Mouse (Mus musculus): Measurements from ENCODE around the gene Defb39. TPM values are rescaled to one million over a fixed set of nuclear protein-coding genes. Genes with fewer than 3 reads are reported as not detected.

Gene Defb39
- polyA plus RNA-seq (2015; fragmentation: Nextera tagmentation; extraction: Ambion mirVana), result not detected in 2 replicates

GRCm38 (mm10) chr8:19064710-19065109 is at the start of gene Defb39:
TSS of gene Defb39 (minus strand) at chr8:19064810.

GRCm38 (mm10) chr8:19026466-19026865 is 38.1 kb downstream of the Defb39 start, which contains the start of gene Defb38:
TSS of gene Defb38 (minus strand) at chr8:19026566.

Other genes with a start within 250 kb of the Defb39 start
- gene Defb40, start 86.6 kb downstream of the Defb39 start, polyA plus RNA-seq (2015; fragmentation: Nextera tagmentation; extraction: Ambion mirVana), result not detected in 2 replicates
- not detected in 2 replicates for gene Defb37, start 73.8 kb downstream of the Defb39 start, polyA plus RNA-seq (2015; fragmentation: Nextera tagmentation; extraction: Ambion mirVana)
- not detected in 2 replicates for gene Defb38, start 38.2 kb downstream of the Defb39 start, polyA plus RNA-seq (2015; fragmentation: Nextera tagmentation; extraction: Ambion mirVana)
- gene Defb12, start 50.0 kb upstream of the Defb39 start, polyA plus RNA-seq (2015; fragmentation: Nextera tagmentation; extraction: Ambion mirVana), result not detected in 2 replicates
- gene Defb34, start 58.9 kb upstream of the Defb39 start, polyA plus RNA-seq (2015; fragmentation: Nextera tagmentation; extraction: Ambion mirVana), result not detected in 2 replicates
- gene Gm45826, start 76.0 kb upstream of the Defb39 start, polyA plus RNA-seq (2015; fragmentation: Nextera tagmentation; extraction: Ambion mirVana), result not detected in 2 replicates
- not detected in 2 replicates for gene Defb14, start 129.5 kb upstream of the Defb39 start, polyA plus RNA-seq (2015; fragmentation: Nextera tagmentation; extraction: Ambion mirVana)
- gene Defb4, start 133.9 kb upstream of the Defb39 start, polyA plus RNA-seq (2015; fragmentation: Nextera tagmentation; extraction: Ambion mirVana), result not detected in 2 replicates
- not detected in 2 replicates for gene Defb6, start 160.7 kb upstream of the Defb39 start, polyA plus RNA-seq (2015; fragmentation: Nextera tagmentation; extraction: Ambion mirVana)
- not detected in 2 replicates for gene Defb46, start 175.1 kb upstream of the Defb39 start, polyA plus RNA-seq (2015; fragmentation: Nextera tagmentation; extraction: Ambion mirVana)
- gene Defb5, start 182.8 kb upstream of the Defb39 start, polyA plus RNA-seq (2015; fragmentation: Nextera tagmentation; extraction: Ambion mirVana), result not detected in 2 replicates
- not detected in 2 replicates for gene Defb3, start 228.6 kb upstream of the Defb39 start, polyA plus RNA-seq (2015; fragmentation: Nextera tagmentation; extraction: Ambion mirVana)